Mouse (Mus musculus): ENCODE measurements around the gene Prmt8.

DNA sequence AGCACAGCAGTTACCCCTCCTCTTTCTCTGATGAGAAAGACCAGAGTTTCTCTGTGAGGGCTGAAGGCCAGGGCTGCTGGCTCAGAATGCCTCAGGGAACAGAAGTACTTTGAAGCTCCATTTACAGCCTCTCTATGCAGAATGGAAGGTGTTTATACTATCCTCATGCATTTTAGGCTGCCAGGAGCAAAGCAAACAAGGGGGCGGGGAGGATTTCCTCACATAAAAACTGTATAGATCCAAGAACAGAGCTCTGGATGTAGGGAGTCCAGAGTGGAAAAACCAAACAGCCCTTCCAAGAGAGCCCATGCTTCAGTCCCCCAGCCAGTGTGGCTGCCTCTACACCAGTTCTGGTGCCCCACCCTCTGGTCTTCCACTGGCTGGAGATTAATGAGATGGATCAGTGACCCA is 61.0 kb downstream of the Prmt8 start:
- no peak for TF ChIP-seq POLR2A (IDR thresholded peaks at IDR 0.05; ENCODE audit: low read depth, low read length)
- TF ChIP-seq CTCF (conservative IDR thresholded peaks at IDR 0.05; ENCODE audit: insufficient read depth, insufficient read length, low read depth, low read length) = no peak
